Mouse (Mus musculus) olfactory bulb, adult 2 months (tissue): ENCODE data around the gene Mrpl50.

Experiments
- CTCF ChIP-seq: fragments of 200-500 bp; IDR thresholded peaks from 2 replicates; pipeline ENCODE4 v1.5.1; 2012; ENCODE audit warnings: low read depth, mild to moderate bottlenecking, low read length, moderate library complexity; ENCODE audit not compliant: insufficient read depth
- POLR2A ChIP-seq: fragments of 200-500 bp; IDR thresholded peaks from 2 replicates; pipeline ENCODE4 v1.6.1; 2012; ENCODE audit warnings: mild to moderate bottlenecking, low read depth, low read length, moderate library complexity; ENCODE audit not compliant: insufficient read depth

- TF ChIP-seq POLR2A (no peak), CTCF (no peak)
These were observed 46.7 kb upstream of the Mrpl50 start for GRCm38 (mm10) chr4:49567613-49568012.
